Mouse (Mus musculus) heart, embryonic 14.5 days (tissue): ENCODE data around the gene Kat5. TPM values are rescaled to one million over a fixed set of nuclear protein-coding genes. Genes with fewer than 3 reads are reported as not detected.

Source experiments
- ATAC-seq: fragments of 200-750 bp; cut with Nextera tagmentation; 2 replicates; pipeline ENCODE4 v1.8.0; 2017; ENCODE audit warnings: low read depth, moderate TSS enrichment; ENCODE audit not compliant: insufficient number of reproducible peaks, insufficient read depth, low FRiP score
- H3K27ac ChIP-seq, 2 experiments: fragments of 200-500 bp in 1 of 2; fragments of 300-500 bp in 1 of 2; sonication (generic) in 1 of 2; replicated peaks in 1 of 2; 2 replicates each; pipeline ENCODE4 v1.5.1; 2012 to 2014; ENCODE audit warnings: low read depth in 2 of 2, low read length in 2 of 2, control low read depth in 1 of 2, mild to moderate bottlenecking in 1 of 2, mixed read lengths in 1 of 2; ENCODE audit not compliant: control insufficient read depth in 1 of 2, insufficient read depth in 1 of 2
- H3K27me3 ChIP-seq: fragments of 300-500 bp; sonication (generic); 2 replicates; pipeline ENCODE4 v1.6.1; 2014; ENCODE audit warnings: mild to moderate bottlenecking, low read length, control low read depth; ENCODE audit not compliant: control insufficient read depth, insufficient read depth
- H3K36me3 ChIP-seq: fragments of 300-500 bp; sonication (generic); 2 replicates; pipeline ENCODE4 v1.6.1; 2014; ENCODE audit warnings: mild to moderate bottlenecking, control low read depth, low read length, mixed read lengths; ENCODE audit not compliant: control insufficient read depth, insufficient read depth
- H3K4me1 ChIP-seq, 2 experiments: fragments of 200-500 bp in 1 of 2; fragments of 300-500 bp in 1 of 2; sonication (generic) in 1 of 2; 2 replicates each; pipeline ENCODE4 v1.6.1; 2012 to 2014; ENCODE audit warnings: low read length in 2 of 2, control low read depth in 1 of 2, mixed read lengths in 1 of 2; ENCODE audit not compliant: control insufficient read depth in 2 of 2, insufficient read depth in 2 of 2
- H3K4me2 ChIP-seq: fragments of 300-500 bp; sonication (generic); 2 replicates; pipeline ENCODE4 v1.6.1; 2014; ENCODE audit warnings: mild to moderate bottlenecking, low read length
- H3K4me3 ChIP-seq, 2 experiments: fragments of 200-500 bp in 1 of 2; fragments of 300-500 bp in 1 of 2; sonication (generic) in 1 of 2; 2 replicates each; pipeline ENCODE4 v1.5.1; 2012 to 2014; ENCODE audit warnings: low read length in 2 of 2, mild to moderate bottlenecking in 2 of 2, control low read depth in 1 of 2, low read depth in 1 of 2, moderate library complexity in 1 of 2; ENCODE audit not compliant: control insufficient read depth in 1 of 2, insufficient read depth in 1 of 2
- H3K9ac ChIP-seq: fragments of 300-500 bp; sonication (generic); 2 replicates; pipeline ENCODE4 v1.6.1; 2014; ENCODE audit warnings: mild to moderate bottlenecking, low read length
- H3K9me3 ChIP-seq: fragments of 300-500 bp; sonication (generic); 2 replicates; pipeline ENCODE4 v1.6.1; 2016; ENCODE audit warnings: low read length, control low read depth; ENCODE audit not compliant: control insufficient read depth
- WGBS: fragments of 180-500 bp; shearing (Covaris S2); extraction: QIAGEN DNeasy Blood & Tissue Kit; methylation state at CpG from one replicate; pipeline ENCODE4 v1.1.7; 2014; 5-methylcytosine and 5-hydroxymethylcytosine counted together
- polyA plus RNA-seq: library from polyadenylated mRNA; unstranded; fragments of >200 nt; fragmentation: Nextera tagmentation; extraction: Ambion mirVana; gene quantifications from 2 replicates; pipeline ENCODE4 v1.2.1, GENCODE M21; 2014

Kat5 gene
- polyA plus RNA-seq, 1 experiment from 2014 or later, result 20.0 TPM

DNA sequence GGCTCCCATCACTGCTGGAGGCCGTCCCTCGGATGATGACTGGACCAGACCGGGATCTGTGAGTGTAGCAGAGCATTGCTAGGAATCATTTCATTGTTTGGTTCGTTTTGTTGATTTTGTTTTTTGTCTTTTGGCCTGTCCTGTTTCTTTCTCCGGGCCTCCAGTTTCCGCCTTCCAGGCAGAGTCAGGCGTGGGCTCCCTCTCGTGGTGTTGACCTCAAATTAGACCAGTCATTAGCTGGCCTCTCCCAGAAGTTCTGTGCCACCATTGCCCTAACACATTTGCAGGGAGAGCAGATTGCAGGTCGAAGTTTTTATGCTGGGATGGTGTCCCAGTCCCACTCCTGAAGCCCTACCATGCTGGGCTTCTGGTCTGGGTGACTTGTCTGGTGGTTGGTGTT, 20.9 kb downstream of the Kat5 start:
- no peaks in the 10 kb centered on the region for H3K36me3 ChIP-seq
- H3K27me3 ChIP-seq, result no peaks in the 10 kb centered on the region
- no peaks in the 10 kb centered on the region for H3K9me3 ChIP-seq
- no peak overlapping the region for H3K27ac ChIP-seq
- no peak overlapping the region for H3K4me3 ChIP-seq
- no peak overlapping the region for H3K9ac ChIP-seq
- H3K4me1 ChIP-seq, result no peaks in the 10 kb centered on the region
- ATAC-seq, result no peak
- 72% methylated on average over 9 of the region's 9 CpGs for WGBS
- H3K4me2 ChIP-seq, result no peak overlapping the region

- no peak overlapping the region for H3K27ac ChIP-seq
- no peak overlapping the region for H3K4me2 ChIP-seq
- WGBS, result 68% methylated on average over 2 of the region's 2 CpGs
- no peaks in the 10 kb centered on the region for H3K4me1 ChIP-seq
- no peaks in the 10 kb centered on the region for H3K36me3 ChIP-seq
- no peak overlapping the region for H3K4me3 ChIP-seq
- H3K9me3 ChIP-seq, result no peaks in the 10 kb centered on the region
- no peak overlapping the region for H3K9ac ChIP-seq
- no peaks in the 10 kb centered on the region for H3K27me3 ChIP-seq
- no peak for ATAC-seq
These were observed 28.0 kb downstream of the Kat5 start for GRCm38 (mm10) chr19:5581995-5582394.

- no peaks in the 10 kb centered on the region for H3K27me3 ChIP-seq
- no peak for ATAC-seq
- no peaks in the 10 kb centered on the region for H3K4me1 ChIP-seq
- no peaks in the 10 kb centered on the region for H3K36me3 ChIP-seq
- H3K4me3 ChIP-seq, result no peak overlapping the region
- 77% methylated on average over 6 of the region's 6 CpGs for WGBS
- no peaks in the 10 kb centered on the region for H3K9me3 ChIP-seq
- H3K9ac ChIP-seq, result no peak overlapping the region
- no peak overlapping the region for H3K27ac ChIP-seq
- no peak overlapping the region for H3K4me2 ChIP-seq
These were observed 29.3 kb downstream of the Kat5 start for GRCm38 (mm10) chr19:5580776-5581175.

- H3K9me3 ChIP-seq, result no peaks in the 10 kb centered on the region
- H3K36me3 ChIP-seq, result no peaks in the 10 kb centered on the region
- ATAC-seq, result no peak
- no peak overlapping the region for H3K27ac ChIP-seq
- WGBS, result 60% methylated on average over 4 of the region's 4 CpGs
- no peak overlapping the region for H3K4me2 ChIP-seq
- no peak overlapping the region for H3K9ac ChIP-seq
- H3K4me1 ChIP-seq, result no peaks in the 10 kb centered on the region
- no peak overlapping the region for H3K4me3 ChIP-seq
- no peaks in the 10 kb centered on the region for H3K27me3 ChIP-seq
These were observed 30.1 kb downstream of the Kat5 start for GRCm38 (mm10) chr19:5579971-5580370.

DNA sequence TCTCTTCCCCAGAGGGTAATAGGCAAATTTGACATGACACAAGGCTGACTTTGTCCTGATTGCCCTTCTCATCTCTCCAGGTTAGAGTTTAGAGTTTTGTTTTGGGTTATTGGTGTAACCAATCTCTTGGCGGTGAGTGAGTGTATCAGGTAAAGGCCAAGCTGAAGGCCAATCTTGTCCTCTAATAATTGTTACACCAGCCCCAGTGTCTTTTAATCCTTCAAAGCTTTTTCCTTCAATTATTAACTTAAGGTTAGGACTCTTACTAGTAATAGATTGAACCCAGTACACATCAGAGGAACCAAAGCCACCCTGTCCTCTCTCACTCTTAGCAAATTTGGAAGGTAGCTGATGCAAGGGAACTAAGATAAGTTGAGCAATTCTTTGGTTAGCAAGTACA, 34.7 kb downstream of the Kat5 start:
- no peaks in the 10 kb centered on the region for H3K4me1 ChIP-seq
- 94% methylated on average over 1 of the region's 1 CpGs for WGBS
- H3K36me3 ChIP-seq, result peaks cover 8% of the 10 kb centered on the region
- no peak overlapping the region for H3K4me3 ChIP-seq
- H3K9me3 ChIP-seq, result no peaks in the 10 kb centered on the region
- no peak overlapping the region for H3K27ac ChIP-seq
- no peak overlapping the region for H3K4me2 ChIP-seq
- H3K9ac ChIP-seq, result no peak overlapping the region
- no peaks in the 10 kb centered on the region for H3K27me3 ChIP-seq
- no peak for ATAC-seq

GRCm38 (mm10) chr19:5572331-5573125, 37.5 kb downstream of the Kat5 start:
- no peaks in the 10 kb centered on the region for H3K9me3 ChIP-seq
- H3K27ac ChIP-seq, result no peak overlapping the region
- no peak for ATAC-seq
- no peaks in the 10 kb centered on the region for H3K27me3 ChIP-seq
- peaks cover 5 to 10% of the 10 kb centered on the region in 2 experiments; a peak in 3 of 4 replicates for H3K4me1 ChIP-seq
- 83% methylated on average over 19 of the region's 19 CpGs for WGBS
- H3K36me3 ChIP-seq, result peaks cover 18% of the 10 kb centered on the region
- H3K4me2 ChIP-seq, result no peak overlapping the region
- H3K4me3 ChIP-seq, result no peak overlapping the region
- no peak overlapping the region for H3K9ac ChIP-seq

DNA sequence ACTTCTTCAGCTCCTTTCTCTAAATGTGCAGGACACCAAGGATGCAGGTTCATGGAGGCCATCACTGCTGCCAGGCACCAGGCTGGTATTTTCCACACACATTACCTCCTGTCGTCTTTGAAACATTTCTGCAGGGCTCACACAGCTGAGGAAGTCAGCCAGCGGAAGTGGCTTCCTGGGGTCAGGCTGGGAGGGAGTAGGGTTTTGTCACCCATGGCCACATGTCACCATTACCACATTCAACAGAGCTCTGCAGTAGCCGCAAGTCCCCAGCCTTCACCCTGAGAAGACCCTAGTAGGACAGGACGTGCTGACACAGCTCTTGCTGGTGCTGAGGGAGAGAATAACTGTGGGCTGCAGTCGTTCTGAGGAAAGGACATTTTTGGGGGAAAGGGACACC, 38.2 kb downstream of the Kat5 start:
- Histone ChIP-seq H3K27ac (no peak overlapping the region), H3K4me3 (no peak overlapping the region), H3K4me2 (no peak overlapping the region), H3K9me3 (no peaks in the 10 kb centered on the region), H3K9ac (no peak overlapping the region), H3K27me3 (peaks cover 1% of the 10 kb centered on the region; the same call in 1 of the 2 replicates), H3K4me1 (peaks cover 5 to 14% of the 10 kb centered on the region in 2 experiments; a peak in 3 of 4 replicates), H3K36me3 (peaks cover 18% of the 10 kb centered on the region)
- ATAC-seq, result no peak
- 64% methylated on average over 5 of the region's 5 CpGs for WGBS
